Mouse (Mus musculus): ENCODE measurements around the gene Arhgef3.

DNA sequence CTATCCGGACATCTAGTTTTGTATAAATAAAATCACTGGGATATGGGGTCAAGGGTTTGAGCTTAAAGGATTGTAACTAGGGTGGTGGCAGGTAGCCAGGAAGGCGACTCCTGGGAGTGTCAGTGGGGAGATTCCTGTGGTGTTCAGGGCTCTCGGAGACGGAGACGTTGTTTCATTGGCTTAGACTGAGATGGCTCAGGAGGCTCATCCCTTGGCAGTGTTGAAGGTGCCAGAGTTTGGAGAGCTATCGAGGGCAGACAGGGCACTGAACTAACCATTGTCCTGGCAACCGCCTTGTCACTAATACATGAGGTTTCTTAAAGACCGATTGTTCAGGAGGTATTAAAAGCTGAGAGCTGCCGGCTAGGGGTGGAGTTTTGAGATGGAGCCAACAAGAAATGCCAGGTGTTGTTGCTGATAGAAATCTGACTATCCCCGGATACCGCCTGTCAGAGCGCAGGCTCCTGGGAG, 60.2 kb downstream of the Arhgef3 start:
- TF ChIP-seq POLR2A (IDR thresholded peaks at IDR 0.05; ENCODE audit: control insufficient read depth, extremely low read depth, insufficient read depth, low read length, poor library complexity) = no peak
- TF ChIP-seq CTCF (IDR thresholded peaks at IDR 0.05; ENCODE audit: borderline replicate concordance, control insufficient read depth, extremely low read depth, insufficient read depth, low read length, poor library complexity) = no peak

Data from thymus, adult 2 months (tissue).